Mouse (Mus musculus) heart, embryonic 15.5 days (tissue): Measurements from ENCODE around the gene Cacna1f. TPM values are rescaled to one million over a fixed set of nuclear protein-coding genes. Genes with fewer than 3 reads are reported as not detected.
A peak's percentile ranks its signal among the peaks of the same experiment; 100 is the strongest.

Experiments used
- ATAC-seq: fragments of 200-750 bp; cut with Nextera tagmentation; replicated peaks from 2 replicates; pipeline ENCODE4 v1.8.0; 2017; ENCODE audit warnings: low read depth, moderate TSS enrichment; ENCODE audit not compliant: insufficient number of reproducible peaks, insufficient read depth, low FRiP score
- H3K27ac ChIP-seq: fragments of 300-500 bp; sonication (generic); 2 replicates; pipeline ENCODE4 v1.5.1; 2015; ENCODE audit warnings: mild to moderate bottlenecking, inconsistent platforms
- H3K27me3 ChIP-seq: fragments of 300-500 bp; sonication (generic); 2 replicates; pipeline ENCODE4 v1.6.1; 2015; ENCODE audit warnings: inconsistent platforms
- H3K36me3 ChIP-seq: fragments of 300-500 bp; sonication (generic); 2 replicates; pipeline ENCODE4 v1.6.1; 2015; ENCODE audit warnings: mild to moderate bottlenecking, inconsistent platforms
- H3K4me1 ChIP-seq: fragments of 300-500 bp; sonication (generic); replicated peaks from 2 replicates; pipeline ENCODE4 v1.6.1; 2015; ENCODE audit warnings: inconsistent platforms
- H3K4me2 ChIP-seq: fragments of 300-500 bp; sonication (generic); 2 replicates; pipeline ENCODE4 v1.6.1; 2015; ENCODE audit warnings: inconsistent platforms, mild to moderate bottlenecking, moderate library complexity
- H3K4me3 ChIP-seq: fragments of 300-500 bp; sonication (generic); 2 replicates; pipeline ENCODE4 v1.5.1; 2015; ENCODE audit warnings: mild to moderate bottlenecking, inconsistent platforms
- H3K9ac ChIP-seq: fragments of 300-500 bp; sonication (generic); 2 replicates; pipeline ENCODE4 v1.6.1; 2015; ENCODE audit warnings: mild to moderate bottlenecking, inconsistent platforms
- H3K9me3 ChIP-seq: fragments of 300-500 bp; sonication (generic); replicated peaks from 2 replicates; pipeline ENCODE4 v1.6.1; 2016; ENCODE audit warnings: inconsistent platforms
- WGBS: fragments of 180-500 bp; shearing (Covaris S2); methylation state at CpG from one replicate; pipeline ENCODE4 v1.1.7; 2015; ENCODE audit warnings: mixed read lengths; 5-methylcytosine and 5-hydroxymethylcytosine counted together
- polyA plus RNA-seq: library from polyadenylated mRNA; unstranded; fragments of >200 nt; fragmentation: Nextera tagmentation; extraction: Ambion mirVana; gene quantifications from 2 replicates; pipeline ENCODE4 v1.2.1, GENCODE M21; 2015

Gene Cacna1f
- polyA plus RNA-seq, 1 experiment from 2014 or later, result not detected

DNA sequence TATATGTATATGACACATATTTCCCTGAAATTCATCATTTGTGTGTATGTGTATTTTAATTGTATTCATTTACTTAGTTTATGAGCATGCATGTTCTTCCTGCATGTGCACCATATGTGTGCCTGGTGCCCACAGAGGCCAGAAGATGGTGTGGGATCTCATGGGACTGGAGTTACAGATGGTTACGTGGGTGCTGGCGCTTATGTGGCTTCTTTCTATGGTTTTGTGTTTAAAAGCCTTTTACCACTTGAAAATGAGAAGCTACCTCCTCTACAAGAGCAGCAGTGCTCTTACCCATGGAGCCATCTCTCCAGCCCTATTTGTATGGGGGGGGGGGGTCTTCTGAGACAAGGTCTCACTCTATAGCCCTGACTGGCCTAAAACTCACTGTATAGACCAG lies 25.7 kb upstream of the Cacna1f start:
- H3K27me3 ChIP-seq, result no peaks in the 10 kb centered on the region
- no peak overlapping the region for H3K27ac ChIP-seq
- H3K9ac ChIP-seq, result no peak overlapping the region
- no peaks in the 10 kb centered on the region for H3K4me1 ChIP-seq
- no peak overlapping the region for H3K4me2 ChIP-seq
- no peaks in the 10 kb centered on the region for H3K36me3 ChIP-seq
- no peaks in the 10 kb centered on the region for H3K9me3 ChIP-seq
- no peak overlapping the region for H3K4me3 ChIP-seq
- 92% methylated on average over 2 of the region's 2 CpGs for WGBS
- no peak for ATAC-seq

DNA sequence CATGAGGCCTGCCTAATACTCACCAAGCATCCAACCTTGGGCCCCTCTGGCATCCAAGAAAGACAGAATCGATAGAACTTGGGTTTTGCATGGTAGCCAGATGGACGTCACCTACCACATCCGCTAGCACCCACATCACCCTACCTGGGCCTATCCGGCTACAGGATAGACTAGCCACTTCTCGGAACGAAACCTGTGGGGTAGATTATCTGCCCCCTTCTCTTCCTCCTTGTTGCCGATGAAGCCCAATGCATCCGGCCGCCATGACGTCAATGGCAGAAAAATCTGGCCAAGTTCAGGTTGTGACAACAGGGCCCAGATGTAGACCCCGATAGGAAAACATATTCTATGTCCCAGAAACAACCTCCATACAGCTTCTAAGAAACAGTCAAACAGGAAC lies 23.0 kb upstream of the Cacna1f start:
- Histone ChIP-seq H3K27ac (no peak overlapping the region), H3K9me3 (no peaks in the 10 kb centered on the region), H3K4me1 (no peaks in the 10 kb centered on the region), H3K4me3 (no peak overlapping the region), H3K27me3 (no peaks in the 10 kb centered on the region), H3K36me3 (no peaks in the 10 kb centered on the region), H3K4me2 (no peak overlapping the region), H3K9ac (no peak overlapping the region)
- 89% methylated on average over 11 of the region's 11 CpGs for WGBS
- no peak for ATAC-seq

DNA sequence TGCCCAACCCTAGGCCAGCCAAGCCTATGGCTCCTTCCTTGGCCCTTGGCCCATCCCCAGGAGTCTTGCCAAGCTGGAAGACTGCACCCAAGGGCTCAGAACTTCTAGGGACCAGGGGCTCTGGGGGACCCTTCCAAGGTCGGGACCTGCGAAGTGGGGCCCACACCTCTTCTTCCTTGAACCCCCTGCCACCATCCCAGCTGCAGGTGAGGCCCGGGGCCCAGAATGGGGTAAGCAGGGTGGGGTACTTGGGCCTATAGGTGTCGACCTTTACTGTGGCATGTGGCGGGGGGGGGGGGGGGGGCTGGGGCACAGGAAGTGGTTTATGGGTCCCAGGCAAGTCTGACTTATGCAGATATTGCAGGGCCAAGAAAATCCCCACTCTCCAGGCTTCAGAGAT lies 20.5 kb upstream of the Cacna1f start:
- WGBS, result 83% methylated on average over 4 of the region's 5 CpGs

DNA sequence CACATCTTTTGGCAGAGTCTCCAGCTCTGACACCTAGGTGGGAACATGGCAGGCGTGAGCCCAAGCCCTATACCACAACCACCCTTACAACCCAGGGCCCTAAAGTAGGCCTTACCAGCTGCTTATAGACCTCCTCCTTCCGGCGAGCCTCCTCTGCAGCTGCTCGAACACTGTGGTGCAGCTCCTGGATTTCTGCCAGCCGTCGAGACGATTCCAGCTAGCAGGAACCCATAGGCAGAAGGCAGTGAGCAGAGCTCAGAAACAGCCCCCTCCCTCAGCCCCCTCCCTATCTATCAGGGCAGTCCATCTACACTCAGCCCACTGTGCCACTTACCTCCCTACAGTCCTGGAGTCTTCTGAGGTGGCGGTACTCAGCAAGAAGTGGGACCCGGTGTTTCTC lies 11.5 kb upstream of the Cacna1f start:
- ATAC-seq, result no peak
- Histone ChIP-seq H3K4me1 (no peaks in the 10 kb centered on the region), H3K4me3 (no peak overlapping the region), H3K27me3 (no peaks in the 10 kb centered on the region), H3K9me3 (no peaks in the 10 kb centered on the region), H3K4me2 (no peak overlapping the region), H3K27ac (no peak overlapping the region), H3K9ac (no peak overlapping the region), H3K36me3 (no peaks in the 10 kb centered on the region)
- WGBS, result 82% methylated on average over 9 of the region's 9 CpGs

More for the DNA sequence above, 20.5 kb upstream of the Cacna1f start:
- Histone ChIP-seq H3K9ac (no peak overlapping the region), H3K4me2 (no peak overlapping the region), H3K36me3 (no peaks in the 10 kb centered on the region), H3K27me3 (no peaks in the 10 kb centered on the region), H3K27ac (no peak overlapping the region), H3K4me3 (no peak overlapping the region), H3K4me1 (no peaks in the 10 kb centered on the region), H3K9me3 (no peaks in the 10 kb centered on the region)
- ATAC-seq, result no peak

DNA sequence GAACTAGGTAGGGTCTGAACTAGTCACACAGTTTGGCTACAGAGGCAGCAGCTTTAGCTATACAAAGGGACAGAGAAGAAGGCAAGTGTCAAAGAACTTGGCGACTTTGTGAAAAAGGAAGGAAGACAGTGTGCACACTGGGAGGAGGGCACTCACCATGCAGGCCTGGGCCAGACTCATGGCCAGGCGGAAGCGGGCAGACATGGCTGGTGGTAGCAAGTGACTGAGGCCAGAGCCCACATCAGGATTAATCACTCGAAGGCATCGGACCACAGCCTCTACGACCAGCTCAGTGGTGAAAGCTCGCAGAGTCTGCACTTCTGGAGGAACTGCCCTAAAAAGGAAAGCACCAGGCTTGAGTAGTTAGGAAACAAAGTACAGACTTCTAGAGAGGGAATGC lies 2.9 kb upstream of the Cacna1f start:
- Histone ChIP-seq H3K27ac (no peak overlapping the region), H3K9ac (no peak overlapping the region), H3K4me2 (no peak overlapping the region; the same call in 1 of the 2 replicates), H3K9me3 (no peaks in the 10 kb centered on the region), H3K27me3 (no peaks in the 10 kb centered on the region), H3K4me1 (peaks cover 4% of the 10 kb centered on the region; the same call in 1 of the 2 replicates), H3K4me3 (peak overlapping the region; percentile 61; the same call in 1 of the 2 replicates), H3K36me3 (no peaks in the 10 kb centered on the region)
- no peak for ATAC-seq
- 77% methylated on average over 7 of the region's 7 CpGs for WGBS

DNA sequence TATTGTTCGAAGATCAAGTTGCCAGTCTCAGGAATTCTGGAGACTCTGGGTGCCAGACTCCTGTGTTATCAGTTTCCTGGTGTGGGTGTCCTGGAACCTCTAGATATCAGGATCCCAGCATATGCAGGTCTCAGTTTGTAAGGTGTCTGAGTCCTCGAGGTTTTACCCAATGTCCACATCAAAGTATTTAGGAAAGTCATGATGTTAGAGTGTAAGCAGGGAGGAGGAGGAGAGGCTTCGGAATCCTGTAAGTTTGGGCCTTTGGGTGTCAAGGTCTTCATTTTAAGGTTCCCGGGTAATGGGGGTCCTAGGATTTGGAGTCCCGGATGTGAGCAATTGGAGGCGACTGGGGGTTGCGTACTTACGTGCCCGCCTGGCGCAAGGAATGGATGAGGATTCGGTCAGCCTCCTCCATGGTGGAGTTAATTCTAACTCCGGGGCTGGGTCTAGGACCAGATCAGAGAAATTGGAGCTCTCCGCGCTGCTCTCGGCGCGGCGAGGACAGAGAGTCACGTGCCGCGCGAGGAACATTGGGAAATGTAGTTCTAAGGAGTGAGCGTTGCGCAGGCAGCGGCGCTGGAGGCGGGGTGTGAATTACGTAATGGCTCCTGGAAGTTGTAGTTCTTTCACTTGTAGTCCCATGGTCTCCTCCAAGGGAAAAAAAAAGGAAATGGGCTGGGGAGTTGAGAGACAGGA lies 1.9 kb upstream of the Cacna1f start, which contains the start of gene Ccdc22:
Gene Ccdc22 (minus strand): TSS at position 639 of the 696 bp plus-strand sequence.
- 18% methylated on average over 28 of the region's 28 CpGs for WGBS
- Histone ChIP-seq H3K36me3 (no peaks in the 10 kb centered on the region), H3K4me3 (peak within 1 kb of the TSS; percentile 61), H3K4me2 (peak within 1 kb of the TSS; percentile 57), H3K9me3 (no peaks in the 10 kb centered on the region), H3K27me3 (no peaks in the 10 kb centered on the region), H3K4me1 (peaks cover 4% of the 10 kb centered on the region; the same call in 1 of the 2 replicates), H3K9ac (peak within 1 kb of the TSS; percentile 50), H3K27ac (peak within 1 kb of the TSS; percentile 47; the same call in 1 of the 2 replicates)
- peak; percentile 87 for ATAC-seq

DNA sequence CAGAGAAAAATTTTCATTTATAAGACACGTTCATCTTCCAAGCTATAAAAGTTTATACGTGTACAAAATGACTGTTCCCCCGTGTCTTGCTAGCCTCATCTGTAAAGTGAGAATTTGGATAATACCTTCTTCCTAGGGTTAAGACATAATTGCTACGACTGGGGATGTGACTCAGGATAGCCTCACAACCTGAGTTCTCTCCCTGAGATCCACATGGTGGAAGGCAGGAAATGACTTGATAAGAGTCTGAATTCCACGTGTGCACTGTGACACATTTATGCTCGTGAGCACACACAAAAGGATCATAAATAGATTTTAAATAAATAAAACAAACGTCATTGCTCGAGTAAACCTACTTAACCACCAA lies 1.3 kb upstream of the Cacna1f start:
- Histone ChIP-seq H3K4me3 (no peak overlapping the region), H3K9me3 (no peaks in the 10 kb centered on the region), H3K36me3 (no peaks in the 10 kb centered on the region), H3K27ac (no peak overlapping the region), H3K4me2 (no peak overlapping the region), H3K4me1 (peaks cover 4% of the 10 kb centered on the region; the same call in 1 of the 2 replicates), H3K9ac (no peak overlapping the region), H3K27me3 (no peaks in the 10 kb centered on the region)
- WGBS, result 29% methylated on average over 8 of the region's 8 CpGs
- no peak for ATAC-seq

DNA sequence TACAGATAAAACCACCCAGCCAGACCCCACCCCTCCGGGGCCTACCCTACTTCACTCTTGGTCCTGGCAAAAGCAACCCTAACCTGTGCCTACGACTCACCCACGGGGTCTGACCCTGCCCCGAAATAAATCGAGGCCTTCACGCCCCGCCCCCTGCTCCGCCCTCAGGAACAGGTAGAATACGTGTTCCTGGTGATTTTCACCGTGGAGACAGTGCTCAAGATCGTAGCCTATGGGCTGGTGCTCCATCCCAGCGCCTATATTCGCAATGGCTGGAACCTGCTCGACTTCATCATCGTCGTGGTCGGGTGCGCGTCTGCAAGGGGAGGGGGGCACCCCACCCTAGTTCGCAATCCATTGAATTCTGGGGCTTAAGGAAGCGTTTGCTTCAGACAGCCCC lies 3.2 kb downstream of the Cacna1f start:
- H3K4me3 ChIP-seq, result peak overlapping the region; percentile 48
- no peak overlapping the region for H3K27ac ChIP-seq
- H3K27me3 ChIP-seq, result no peaks in the 10 kb centered on the region
- H3K9ac ChIP-seq, result no peak overlapping the region
- no peak for ATAC-seq
- H3K36me3 ChIP-seq, result no peaks in the 10 kb centered on the region
- WGBS, result 20% methylated on average over 21 of the region's 21 CpGs
- no peaks in the 10 kb centered on the region for H3K9me3 ChIP-seq
- H3K4me2 ChIP-seq, result peak overlapping the region; percentile 78
- no peaks in the 10 kb centered on the region for H3K4me1 ChIP-seq

DNA sequence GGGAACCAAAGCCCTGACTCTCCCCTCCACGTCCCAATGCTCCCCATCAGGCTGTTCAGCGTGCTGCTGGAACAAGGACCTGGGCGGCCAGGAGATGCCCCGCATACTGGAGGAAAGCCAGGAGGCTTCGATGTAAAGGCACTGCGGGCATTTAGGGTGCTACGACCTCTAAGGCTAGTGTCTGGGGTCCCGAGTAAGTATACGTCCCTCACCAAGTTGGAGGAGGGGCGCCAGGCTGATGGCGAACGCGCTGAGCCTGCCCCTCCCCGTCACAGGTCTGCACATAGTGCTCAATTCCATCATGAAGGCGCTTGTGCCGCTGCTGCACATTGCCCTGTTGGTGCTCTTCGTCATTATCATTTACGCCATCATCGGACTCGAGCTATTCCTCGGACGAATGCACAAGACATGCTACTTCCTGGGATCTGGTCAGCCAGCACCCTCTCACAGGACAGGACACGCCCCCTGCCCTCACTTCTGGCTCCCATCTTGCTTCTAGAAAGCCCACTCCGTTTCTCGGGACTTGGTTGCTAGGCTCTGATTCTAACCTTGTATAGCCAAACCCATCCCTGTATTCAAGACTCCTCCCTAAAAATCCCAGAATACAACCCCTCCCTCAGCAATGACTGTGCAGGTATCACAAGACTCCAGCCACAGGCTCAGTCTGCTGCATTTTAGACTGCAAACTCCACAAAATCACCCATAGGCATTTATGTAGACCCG lies 3.8 kb downstream of the Cacna1f start:
- Histone ChIP-seq H3K9me3 (no peaks in the 10 kb centered on the region), H3K27me3 (no peaks in the 10 kb centered on the region), H3K27ac (no peak overlapping the region), H3K9ac (0 out of 2 replicates have a peak overlapping the region, but pooled peaks have one; percentile 21), H3K4me3 (peak overlapping the region; percentile 48), H3K4me1 (no peaks in the 10 kb centered on the region), H3K4me2 (peak overlapping the region; percentile 78), H3K36me3 (no peaks in the 10 kb centered on the region)
- no peak for ATAC-seq
- 18% methylated on average over 26 of the region's 26 CpGs for WGBS

DNA sequence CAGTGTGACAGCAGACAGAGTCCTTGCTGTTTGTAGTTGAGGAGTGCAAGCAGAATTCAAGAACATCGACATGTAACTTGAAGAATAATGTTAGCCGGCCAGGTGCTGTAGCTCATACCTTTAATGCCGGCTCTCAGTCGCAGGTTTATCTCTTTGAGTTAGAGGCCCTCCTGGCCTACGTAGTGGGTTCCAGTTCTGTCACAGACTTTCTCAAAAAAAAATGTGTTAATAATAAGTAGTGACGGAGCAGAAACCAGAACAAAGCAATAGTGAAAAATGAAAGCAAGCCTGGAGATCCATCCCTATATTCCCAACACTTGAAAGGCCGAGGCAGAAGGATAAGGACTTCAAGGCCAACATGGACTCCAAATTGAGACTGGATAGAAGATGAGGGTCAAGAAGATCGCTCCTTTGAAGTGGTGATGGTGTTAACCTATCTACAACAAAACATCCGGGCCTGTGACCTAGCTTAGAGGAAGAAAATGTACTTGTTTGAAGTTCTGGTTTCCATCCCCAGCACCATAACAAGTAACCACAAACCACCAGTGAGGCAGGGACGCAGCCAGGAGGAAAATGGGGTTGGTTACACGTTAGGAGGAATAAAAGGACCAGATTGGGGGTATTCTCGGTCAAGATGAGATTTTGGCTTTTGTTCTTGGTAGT lies 11.1 kb downstream of the Cacna1f start:
- H3K27ac ChIP-seq, result no peak overlapping the region
- no peak overlapping the region for H3K4me3 ChIP-seq
- no peaks in the 10 kb centered on the region for H3K36me3 ChIP-seq
- no peak overlapping the region for H3K9ac ChIP-seq
- no peak overlapping the region for H3K4me2 ChIP-seq
- H3K27me3 ChIP-seq, result no peaks in the 10 kb centered on the region
- WGBS, result 73% methylated on average over 12 of the region's 12 CpGs
- no peaks in the 10 kb centered on the region for H3K9me3 ChIP-seq
- H3K4me1 ChIP-seq, result no peaks in the 10 kb centered on the region
- no peak for ATAC-seq

DNA sequence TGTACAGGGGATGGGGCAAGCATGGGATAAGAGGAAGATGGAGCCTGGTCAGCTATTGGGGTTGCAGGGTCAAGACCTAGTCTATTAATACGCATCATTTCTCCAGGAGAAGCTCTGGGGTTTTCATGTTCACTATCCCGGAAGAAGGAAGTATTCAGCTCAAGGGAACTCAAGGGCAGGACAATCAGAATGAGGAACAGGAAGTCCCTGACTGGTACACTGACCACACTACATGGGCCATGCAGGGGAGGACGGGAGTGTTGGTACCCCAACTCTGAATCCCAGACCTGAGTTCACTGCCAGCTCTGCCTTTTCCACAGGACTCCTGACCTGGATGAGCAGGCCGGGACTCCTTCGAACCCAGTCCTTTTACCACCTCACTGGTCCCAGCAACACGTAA lies 25.7 kb downstream of the Cacna1f start:
- 79% methylated on average over 6 of the region's 6 CpGs for WGBS
- Histone ChIP-seq H3K36me3 (no peaks in the 10 kb centered on the region), H3K4me3 (no peak overlapping the region), H3K27ac (no peak overlapping the region), H3K4me2 (no peak overlapping the region), H3K4me1 (no peaks in the 10 kb centered on the region), H3K9ac (no peak overlapping the region), H3K9me3 (no peaks in the 10 kb centered on the region), H3K27me3 (no peaks in the 10 kb centered on the region)
- no peak for ATAC-seq
